ENCODE assay signal across 8 mouse cellular contexts in the genomic region with DNA sequence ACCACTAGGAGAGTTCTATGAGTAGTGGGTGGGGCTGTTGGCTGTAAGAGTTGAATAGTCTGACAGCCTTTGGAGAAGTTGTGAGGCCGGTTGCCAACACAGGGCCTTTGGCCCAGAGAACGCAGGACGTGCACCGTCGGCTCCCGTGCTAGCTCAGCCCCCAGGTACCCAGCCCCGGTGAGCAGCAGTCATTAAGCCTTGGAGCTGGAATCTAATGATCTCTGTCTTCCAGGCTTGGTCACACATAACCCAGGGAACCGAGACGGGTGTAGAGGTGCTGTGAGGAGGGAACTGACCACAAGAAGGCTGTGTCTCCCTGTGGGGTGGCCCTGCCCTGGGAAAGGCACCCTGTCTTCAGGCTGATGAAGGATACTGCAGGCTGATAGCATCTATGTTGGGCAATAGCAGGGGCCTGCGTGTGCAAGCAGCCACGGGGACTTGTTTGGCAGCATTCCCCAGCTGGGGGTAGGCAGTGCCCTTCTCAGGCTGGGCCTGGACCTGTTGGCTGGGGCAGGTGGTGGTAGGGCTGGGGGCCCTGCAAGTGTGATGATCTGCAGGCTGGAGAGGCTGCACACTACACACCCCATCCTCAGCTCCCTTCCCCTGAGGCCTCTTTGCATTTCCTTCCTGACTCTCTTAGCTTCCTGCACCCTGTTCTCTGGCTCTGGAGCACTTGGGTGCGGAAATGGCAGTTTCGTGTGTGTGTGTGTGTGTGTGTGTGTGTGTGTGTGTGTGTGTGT.
A peak's percentile ranks its signal among the peaks of the same experiment; 100 is the strongest.
DNase-seq lines count a peak whose midpoint lies in the region; ATAC-seq and TF ChIP-seq lines count a peak whose summit lies in the region.
"Had no signal": no experiment of that assay in that cellular context is flagged by ENCODE, and none has a peak within 500 bp of the region (broad histone marks: within the 10 kb centered on the region; RNA-seq: fewer than 3 reads in every experiment).

No protein-coding gene starts in this region.

- H3K4me3 ChIP-seq in embryonic facial prominence, embryonic 12.5 days, result no peak overlapping the region
- no peak overlapping the region for H3K4me3 ChIP-seq in forebrain, embryonic 16.5 days (replicated peaks; ENCODE audit: low read length)
- H3K4me3 ChIP-seq: erythroblast, embryonic 14.5 days had no signal

- H3K36me3 ChIP-seq in embryonic facial prominence, embryonic 12.5 days, result peaks cover 47% of the 10 kb centered on the region
- no peaks in the 10 kb centered on the region for H3K36me3 ChIP-seq in forebrain, embryonic 16.5 days (ENCODE audit: control insufficient read depth, insufficient read depth)

- CTCF ChIA-PET in Patski (lab: Charles Lee), result interaction anchor here (1.3 kb wide), 1 partner anchor 34 kb away, joined by 3 read pairs; no protein-coding TSS in a partner anchor

- H3K27ac ChIP-seq in embryonic facial prominence, embryonic 12.5 days, result peak overlapping the region; percentile 70
- no peak overlapping the region for H3K27ac ChIP-seq in forebrain, embryonic 16.5 days (ENCODE audit: low read length)

- no peaks in the 10 kb centered on the region for H3K9me3 ChIP-seq in embryonic facial prominence, embryonic 12.5 days
- no peaks in the 10 kb centered on the region for H3K9me3 ChIP-seq in forebrain, embryonic 16.5 days (ENCODE audit: control insufficient read depth, low read length)

- DNase-seq in Patski (ENCODE audit: low read depth, low spot score), result peak; percentile 82
- DNase-seq in kidney, adult 9 months, result peak; percentile 81
- DNase-seq in lung, postnatal 14 days, result peak; percentile 56
- no peak for DNase-seq in left cerebral cortex, adult 18-20 months (ENCODE audit: low spot score in 2 of 2)
- no peak for DNase-seq in layer of hippocampus, postnatal 10 days (ENCODE audit: low spot score in 2 of 2)

- H3K4me2 ChIP-seq in embryonic facial prominence, embryonic 12.5 days (replicated peaks), result no peak overlapping the region
- no peak overlapping the region for H3K4me2 ChIP-seq in forebrain, embryonic 16.5 days (ENCODE audit: low read length)

- no peak for TF ChIP-seq CTCF in Patski (IDR thresholded peaks at IDR 0.05)

- H3K4me1 ChIP-seq in embryonic facial prominence, embryonic 12.5 days, result peaks cover 37% of the 10 kb centered on the region
- H3K4me1 ChIP-seq in forebrain, embryonic 16.5 days (replicated peaks; ENCODE audit: control insufficient read depth, insufficient read depth, low read length), result peaks cover 35% of the 10 kb centered on the region

- 74% methylated on average over 13 of the region's 13 CpGs for WGBS in embryonic facial prominence, embryonic 12.5 days
- WGBS in forebrain, embryonic 16.5 days, result 49% methylated on average over 13 of the region's 13 CpGs

- POLR2A ChIA-PET in Patski (lab: Charles Lee), result no interaction called here

- H3K27me3 ChIP-seq in Patski, result no peaks in the 10 kb centered on the region
- no peaks in the 10 kb centered on the region for H3K27me3 ChIP-seq in embryonic facial prominence, embryonic 12.5 days
- no peaks in the 10 kb centered on the region for H3K27me3 ChIP-seq in forebrain, embryonic 16.5 days (replicated peaks; ENCODE audit: control insufficient read depth, insufficient read depth, low read length)

- peak; percentile 55 for ATAC-seq in Patski
- peak; percentile 38; the same call in 1 of the 2 replicates for ATAC-seq in embryonic facial prominence, embryonic 12.5 days (ENCODE audit: insufficient number of reproducible peaks, insufficient read depth, low FRiP score, low TSS enrichment)
- ATAC-seq in forebrain, embryonic 16.5 days, result no peak

- in situ Hi-C loops in Patski (cut with MboI; ENCODE audit: low pct_unique_long_range_greater_than_20kb), result no loop called here

- 0 out of 2 replicates have a peak overlapping the region, but pooled peaks have one; percentile 2 for H3K9ac ChIP-seq in embryonic facial prominence, embryonic 12.5 days
- H3K9ac ChIP-seq in forebrain, embryonic 16.5 days (replicated peaks; ENCODE audit: low read depth, low read length), result no peak overlapping the region

Comparison
In these comparisons a context has a peak if more than half of its experiments do, and no peak if none do; other contexts are left out.
1. DNase-seq: peak in Patski (single experiment), kidney, adult 9 months (single experiment) and lung, postnatal 14 days (single experiment); none in left cerebral cortex, adult 18-20 months (0 of 2) and layer of hippocampus, postnatal 10 days (0 of 2).